Mouse (Mus musculus) cerebellum, adult 11 months (tissue): ENCODE results near the gene Hyal2.

Experiments used
- DNase-seq: peaks from one replicate; pipeline ENCODE4 v3.0.0; 2022

Hyal2 gene

GRCm38 (mm10) chr9:107615035-107615434 is 47.3 kb downstream of the Hyal2 start:
- DNase-seq, result no peak

DNA sequence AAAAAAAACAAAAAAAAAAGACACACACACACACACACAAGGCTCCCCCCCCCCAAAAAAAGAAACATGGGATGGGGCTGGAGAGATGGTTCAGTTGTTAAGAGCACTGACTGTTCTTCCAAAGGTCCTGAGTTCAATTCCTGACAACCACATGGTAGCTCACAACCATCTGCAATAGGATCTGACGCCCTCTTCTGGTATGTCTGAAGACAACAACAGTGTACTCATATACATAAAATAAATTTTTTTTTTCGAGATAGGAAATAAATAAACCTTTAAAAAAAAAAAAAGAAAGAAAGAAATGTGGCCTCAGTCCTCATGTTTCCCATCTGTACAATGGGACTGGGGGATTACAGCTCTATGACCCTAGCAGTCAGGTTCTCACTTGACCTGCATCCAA is 49.7 kb downstream of the Hyal2 start:
- DNase-seq, result no peak

DNA sequence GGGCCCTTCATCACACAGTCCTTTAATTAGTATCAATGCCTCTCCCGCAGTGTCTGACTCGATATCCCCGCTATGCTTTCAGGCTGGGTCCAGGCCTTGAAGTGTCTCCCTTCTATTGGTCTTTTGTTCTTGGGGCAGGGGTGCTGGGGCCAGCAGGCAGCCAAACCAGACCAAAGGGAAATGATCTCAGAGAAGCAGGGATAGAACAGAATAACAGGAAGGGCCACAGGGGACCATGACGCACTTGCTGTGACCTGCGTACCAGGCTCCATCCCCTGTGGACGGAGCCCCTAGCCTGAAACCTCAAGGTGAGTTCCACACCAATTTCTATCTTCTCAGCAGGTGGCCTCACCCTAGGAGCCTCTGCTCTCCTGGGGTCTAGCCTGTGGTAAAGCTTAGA is 50.4 kb downstream of the Hyal2 start:
- no peak for DNase-seq

DNA sequence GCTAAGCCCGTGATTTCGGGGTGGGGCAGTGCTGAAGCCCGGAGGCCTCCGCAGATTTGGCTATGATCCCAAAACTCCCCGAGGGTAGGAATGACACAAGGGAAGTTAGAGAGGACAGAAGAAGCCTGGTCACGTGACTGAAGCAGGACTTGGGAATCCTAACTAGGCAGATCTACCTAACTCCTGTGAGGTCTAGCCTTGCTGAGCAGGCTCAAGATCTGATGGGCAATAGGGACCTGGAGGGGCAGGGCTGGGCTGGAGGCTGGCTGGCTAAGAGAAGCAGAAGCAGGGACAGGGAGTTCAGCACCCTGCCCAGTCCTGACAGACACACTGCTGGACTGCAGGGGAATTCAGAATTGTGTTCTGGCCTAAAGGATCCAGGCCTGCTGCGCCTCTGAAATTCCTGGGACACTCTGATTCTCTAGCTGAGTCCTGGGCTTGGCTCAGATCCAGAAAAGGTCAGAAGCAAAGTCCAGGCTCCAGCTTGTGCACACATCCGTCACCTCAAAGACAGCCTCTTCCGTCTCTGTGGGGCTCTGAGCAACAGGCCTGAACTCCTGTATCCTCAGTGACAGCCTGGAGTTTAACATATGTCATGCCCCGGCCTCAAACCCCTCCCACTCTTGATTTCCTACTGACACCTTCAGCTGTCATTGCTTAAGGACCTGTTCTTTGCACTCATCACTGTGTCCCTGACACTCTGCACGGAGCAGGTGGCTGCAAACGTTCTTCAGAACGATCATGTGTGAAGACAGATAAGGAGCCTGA is 51.2 kb downstream of the Hyal2 start:
- DNase-seq, result no peak

GRCm38 (mm10) chr9:107619546-107619879 is 51.8 kb downstream of the Hyal2 start:
- DNase-seq, result no peak

- no peak for DNase-seq
Measured at GRCm38 (mm10) chr9:107620954-107621353, 53.2 kb downstream of the Hyal2 start.
